Mouse (Mus musculus) forebrain, embryonic 16.5 days (tissue): ENCODE measurements at regions not wholly inside any gene's neighbourhood (a gene's known extent, or its start where the extent isn't known, plus 50 kb on each side); places are given as distances from the start of the nearest gene placed in this dataset.
"Not testable (repeated sequence)": the region's sequence is repeated elsewhere in the genome, so short reads cannot be mapped to it uniquely, and the experiment has no call there.

ENCODE experiments used
- ATAC-seq: fragments of 200-750 bp; cut with Nextera tagmentation; 2 replicates; pipeline ENCODE4 v1.8.0; 2017; ENCODE audit warnings: mild to moderate bottlenecking, moderate library complexity
- H3K27ac ChIP-seq: fragments of 300-500 bp; sonication (generic); 2 replicates; pipeline ENCODE4 v1.5.1; 2014; ENCODE audit warnings: low read length, control low read depth
- H3K27me3 ChIP-seq: fragments of 300-500 bp; sonication (generic); replicated peaks from 2 replicates; pipeline ENCODE4 v1.6.1; 2014; ENCODE audit warnings: low read length; ENCODE audit not compliant: control insufficient read depth, insufficient read depth
- H3K36me3 ChIP-seq: fragments of 300-500 bp; sonication (generic); 2 replicates; pipeline ENCODE4 v1.6.1; 2014; ENCODE audit not compliant: control insufficient read depth, insufficient read depth
- H3K4me1 ChIP-seq: fragments of 300-500 bp; sonication (generic); replicated peaks from 2 replicates; pipeline ENCODE4 v1.6.1; 2014; ENCODE audit warnings: low read length; ENCODE audit not compliant: control insufficient read depth, insufficient read depth
- H3K4me2 ChIP-seq: fragments of 300-500 bp; sonication (generic); 2 replicates; pipeline ENCODE4 v1.6.1; 2014; ENCODE audit warnings: mild to moderate bottlenecking, low read length, control low read depth
- H3K4me3 ChIP-seq: fragments of 300-500 bp; sonication (generic); replicated peaks from 2 replicates; pipeline ENCODE4 v1.5.1; 2014; ENCODE audit warnings: mild to moderate bottlenecking, low read length, control low read depth
- H3K9ac ChIP-seq: fragments of 300-500 bp; sonication (generic); replicated peaks from 2 replicates; pipeline ENCODE4 v1.6.1; 2014; ENCODE audit warnings: low read depth, low read length, control low read depth
- H3K9me3 ChIP-seq: fragments of 300-500 bp; sonication (generic); 2 replicates; pipeline ENCODE4 v1.6.1; 2016; ENCODE audit warnings: low read length; ENCODE audit not compliant: control insufficient read depth
- WGBS: fragments of 180-500 bp; shearing (Covaris S2); extraction: QIAGEN DNeasy Blood & Tissue Kit; methylation state at CpG from one replicate; pipeline ENCODE4 v1.1.7; 2014; 5-methylcytosine and 5-hydroxymethylcytosine counted together

- Histone ChIP-seq H3K27ac (peak overlapping the region; percentile 47), H3K4me3 (no peak overlapping the region), H3K4me1 (peaks cover 29% of the 10 kb centered on the region), H3K27me3 (no peaks in the 10 kb centered on the region), H3K4me2 (no peak overlapping the region), H3K9me3 (no peaks in the 10 kb centered on the region), H3K36me3 (no peaks in the 10 kb centered on the region), H3K9ac (no peak overlapping the region)
- 33% methylated on average over 7 of the region's 7 CpGs for WGBS
- ATAC-seq, result peak; percentile 86
Observed at GRCm38 (mm10) chr13:70096430-70097301, 294.5 kb downstream of the Med10 start.

GRCm38 (mm10) chr13:70100091-70100490, 297.9 kb downstream of the Med10 start:
- H3K9me3 ChIP-seq, H3K4me3 ChIP-seq, H3K4me2 ChIP-seq, H3K36me3 ChIP-seq, H3K9ac ChIP-seq, ATAC-seq, H3K27me3 ChIP-seq, H3K27ac ChIP-seq: not testable (repeated sequence)
- H3K4me1 ChIP-seq, result peaks cover 12% of the 10 kb centered on the region; the same call in 1 of the 2 replicates
- 94% methylated on average over 1 of the region's 1 CpGs for WGBS

GRCm38 (mm10) chr13:70103021-70103420, 300.8 kb downstream of the Med10 start:
- no peak overlapping the region for H3K27ac ChIP-seq
- 88% methylated on average over 7 of the region's 7 CpGs for WGBS
- no peaks in the 10 kb centered on the region for H3K9me3 ChIP-seq
- H3K27me3 ChIP-seq, result no peaks in the 10 kb centered on the region
- no peak overlapping the region for H3K4me3 ChIP-seq
- no peak for ATAC-seq
- no peaks in the 10 kb centered on the region for H3K36me3 ChIP-seq
- H3K9ac ChIP-seq, result no peak overlapping the region
- H3K4me1 ChIP-seq, result no peaks in the 10 kb centered on the region
- H3K4me2 ChIP-seq, result no peak overlapping the region

DNA sequence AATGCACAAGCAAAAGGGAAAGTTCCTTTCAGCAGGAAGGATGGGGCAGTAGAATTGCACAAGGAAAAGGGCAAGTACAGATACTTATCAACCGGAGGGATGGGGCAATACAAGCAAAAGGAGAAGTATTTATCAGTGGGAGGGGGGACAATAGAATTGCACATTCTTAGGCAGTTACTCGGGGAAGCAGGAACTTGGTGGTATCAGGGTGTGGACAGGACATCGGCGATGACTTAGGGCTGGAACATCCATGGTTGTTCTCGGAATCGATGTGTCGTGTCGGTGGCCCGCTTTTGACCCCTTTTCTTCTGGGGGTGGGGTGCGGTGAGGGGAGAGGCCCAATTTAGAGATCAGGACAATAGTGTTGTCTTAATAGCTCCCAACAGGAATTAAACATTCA, 301.3 kb downstream of the Med10 start:
- not testable (repeated sequence) for H3K9me3 ChIP-seq, H3K9ac ChIP-seq, H3K4me1 ChIP-seq, H3K36me3 ChIP-seq, ATAC-seq, H3K4me3 ChIP-seq, H3K27me3 ChIP-seq, H3K4me2 ChIP-seq, H3K27ac ChIP-seq
- 87% methylated on average over 10 of the region's 10 CpGs for WGBS

- Histone ChIP-seq H3K4me1 (no peaks in the 10 kb centered on the region), H3K4me3 (no peak overlapping the region), H3K27ac (no peak overlapping the region), H3K9ac (no peak overlapping the region), H3K9me3 (no peaks in the 10 kb centered on the region), H3K4me2 (no peak overlapping the region), H3K27me3 (no peaks in the 10 kb centered on the region), H3K36me3 (no peaks in the 10 kb centered on the region)
- ATAC-seq, result no peak
- 88% methylated on average over 4 of the region's 4 CpGs for WGBS
Observed at GRCm38 (mm10) chr13:70103903-70104302, 301.7 kb downstream of the Med10 start.

- no peaks in the 10 kb centered on the region for H3K27me3 ChIP-seq
- no peak overlapping the region for H3K9ac ChIP-seq
- H3K4me1 ChIP-seq, result no peaks in the 10 kb centered on the region
- H3K4me3 ChIP-seq, result no peak overlapping the region
- 85% methylated on average over 9 of the region's 9 CpGs for WGBS
- no peaks in the 10 kb centered on the region for H3K36me3 ChIP-seq
- no peaks in the 10 kb centered on the region for H3K9me3 ChIP-seq
- H3K4me2 ChIP-seq, result no peak overlapping the region
- no peak overlapping the region for H3K27ac ChIP-seq
- no peak for ATAC-seq
Observed at GRCm38 (mm10) chr13:70115576-70115975, 313.4 kb downstream of the Med10 start.

- no peak overlapping the region for H3K27ac ChIP-seq
- H3K4me2 ChIP-seq, result no peak overlapping the region
- no peaks in the 10 kb centered on the region for H3K9me3 ChIP-seq
- H3K36me3 ChIP-seq, result no peaks in the 10 kb centered on the region
- 41% methylated on average over 9 of the region's 9 CpGs for WGBS
- H3K4me3 ChIP-seq, result no peak overlapping the region
- no peaks in the 10 kb centered on the region for H3K27me3 ChIP-seq
- H3K9ac ChIP-seq, result no peak overlapping the region
- no peak for ATAC-seq
- no peaks in the 10 kb centered on the region for H3K4me1 ChIP-seq
Observed at GRCm38 (mm10) chr13:70124860-70125545, 322.8 kb downstream of the Med10 start.

DNA sequence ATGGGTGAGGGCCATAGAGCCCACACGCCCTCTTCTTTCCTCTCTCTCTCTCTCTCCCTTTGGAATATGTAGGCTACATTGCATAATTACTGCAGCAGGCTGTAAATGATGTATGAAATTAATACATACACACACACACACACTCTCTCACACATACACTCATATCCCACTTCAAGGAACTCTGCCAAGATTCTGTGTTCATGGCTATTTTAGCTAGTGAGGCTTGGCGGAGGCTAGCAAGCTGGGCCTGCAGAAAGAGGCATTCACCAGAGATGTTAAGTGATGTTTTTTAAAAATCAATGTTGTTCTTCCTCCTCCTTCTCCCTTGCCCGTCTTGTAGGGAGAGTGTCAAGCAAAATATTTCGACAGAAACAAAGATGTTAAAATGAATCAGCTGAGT, 325.1 kb downstream of the Med10 start:
- no peak overlapping the region for H3K4me2 ChIP-seq
- H3K9me3 ChIP-seq, result no peaks in the 10 kb centered on the region
- H3K27ac ChIP-seq, result no peak overlapping the region
- no peaks in the 10 kb centered on the region for H3K4me1 ChIP-seq
- no peak overlapping the region for H3K9ac ChIP-seq
- 68% methylated on average over 4 of the region's 4 CpGs for WGBS
- peak; percentile 52; the same call in 1 of the 2 replicates for ATAC-seq
- no peak overlapping the region for H3K4me3 ChIP-seq
- no peaks in the 10 kb centered on the region for H3K27me3 ChIP-seq
- no peaks in the 10 kb centered on the region for H3K36me3 ChIP-seq

DNA sequence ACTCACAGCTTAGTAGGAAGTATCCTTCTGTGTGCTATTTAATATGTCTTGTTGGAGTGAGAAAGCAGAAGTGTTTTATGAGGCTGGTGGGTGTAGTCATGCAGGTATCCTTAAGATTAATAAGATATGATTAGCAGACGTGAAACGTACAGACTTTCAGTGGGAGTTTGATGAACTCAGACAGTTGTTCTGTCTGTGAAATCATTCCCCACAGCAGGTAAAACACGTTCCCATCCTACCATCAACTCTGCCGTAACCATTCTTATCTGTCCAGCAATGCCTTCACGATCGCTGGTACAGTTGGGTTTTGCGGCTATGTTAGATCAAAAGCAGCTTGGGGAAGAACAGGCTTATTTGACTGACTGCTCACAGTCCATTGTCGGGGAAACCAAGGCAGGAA, 332.3 kb downstream of the Med10 start:
- Histone ChIP-seq H3K9me3 (no peaks in the 10 kb centered on the region), H3K36me3 (no peaks in the 10 kb centered on the region), H3K4me2 (no peak overlapping the region), H3K27me3 (no peaks in the 10 kb centered on the region), H3K4me1 (no peaks in the 10 kb centered on the region), H3K4me3 (no peak overlapping the region), H3K9ac (no peak overlapping the region), H3K27ac (no peak overlapping the region)
- ATAC-seq, result no peak
- 91% methylated on average over 8 of the region's 8 CpGs for WGBS
